Mouse (Mus musculus) bone marrow macrophage, adult 2 months (primary cell): ENCODE measurements at regions not wholly inside any gene's neighbourhood (a gene's known extent, or its start where the extent isn't known, plus 50 kb on each side); places are given as distances from the start of the nearest gene placed in this dataset.

Experiments
- CTCF ChIP-seq: IDR thresholded peaks from 2 replicates; pipeline ENCODE4 v1.5.1; 2012; ENCODE audit warnings: low read depth, mild to moderate bottlenecking, low read length, moderate library complexity
- POLR2A ChIP-seq: IDR thresholded peaks from 2 replicates; pipeline ENCODE4 v1.6.1; 2012; ENCODE audit warnings: mild to moderate bottlenecking, low read depth, low read length, borderline replicate concordance

DNA sequence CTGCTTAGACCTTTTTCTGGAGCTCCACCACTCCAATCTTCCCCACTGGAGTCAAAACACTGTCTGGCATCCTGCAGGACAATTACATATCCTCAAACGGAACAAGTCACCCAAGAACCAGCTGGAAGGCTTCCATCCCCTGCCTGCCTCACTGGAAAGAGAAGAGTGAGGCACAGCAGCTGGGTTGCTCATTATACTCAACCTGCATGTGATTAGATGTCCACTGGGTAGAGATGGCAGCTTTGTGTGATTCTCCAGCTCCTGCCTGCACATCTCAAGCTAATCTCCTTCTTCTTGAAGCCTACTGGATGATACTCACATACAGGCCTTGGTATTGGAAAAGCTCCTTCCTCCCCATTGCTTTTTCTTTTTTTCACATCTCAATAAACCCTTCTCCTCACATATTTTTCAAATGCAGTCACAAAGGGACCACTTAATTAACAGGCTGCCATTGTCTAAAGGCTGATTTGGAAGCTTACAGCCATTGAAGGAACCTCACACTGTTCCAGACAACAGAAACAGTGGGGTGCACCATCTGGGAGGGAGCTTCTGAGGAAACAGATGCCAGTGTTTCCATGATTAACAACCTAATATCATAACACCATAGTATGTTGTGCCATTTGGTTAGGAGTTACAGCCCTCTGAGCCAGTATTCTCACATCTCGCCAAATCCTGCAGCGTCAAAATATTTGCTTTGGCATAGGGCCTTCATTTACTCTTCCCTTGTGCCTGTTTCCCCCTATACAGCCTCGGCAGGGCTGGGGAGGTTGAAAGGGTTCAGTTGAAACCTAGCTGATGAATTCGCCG lies 101.9 kb upstream of the Adra1b start:
- TF ChIP-seq CTCF (no peak), POLR2A (no peak)
